Mouse (Mus musculus): ENCODE measurements around the gene Kcp.

Kcp gene

DNA sequence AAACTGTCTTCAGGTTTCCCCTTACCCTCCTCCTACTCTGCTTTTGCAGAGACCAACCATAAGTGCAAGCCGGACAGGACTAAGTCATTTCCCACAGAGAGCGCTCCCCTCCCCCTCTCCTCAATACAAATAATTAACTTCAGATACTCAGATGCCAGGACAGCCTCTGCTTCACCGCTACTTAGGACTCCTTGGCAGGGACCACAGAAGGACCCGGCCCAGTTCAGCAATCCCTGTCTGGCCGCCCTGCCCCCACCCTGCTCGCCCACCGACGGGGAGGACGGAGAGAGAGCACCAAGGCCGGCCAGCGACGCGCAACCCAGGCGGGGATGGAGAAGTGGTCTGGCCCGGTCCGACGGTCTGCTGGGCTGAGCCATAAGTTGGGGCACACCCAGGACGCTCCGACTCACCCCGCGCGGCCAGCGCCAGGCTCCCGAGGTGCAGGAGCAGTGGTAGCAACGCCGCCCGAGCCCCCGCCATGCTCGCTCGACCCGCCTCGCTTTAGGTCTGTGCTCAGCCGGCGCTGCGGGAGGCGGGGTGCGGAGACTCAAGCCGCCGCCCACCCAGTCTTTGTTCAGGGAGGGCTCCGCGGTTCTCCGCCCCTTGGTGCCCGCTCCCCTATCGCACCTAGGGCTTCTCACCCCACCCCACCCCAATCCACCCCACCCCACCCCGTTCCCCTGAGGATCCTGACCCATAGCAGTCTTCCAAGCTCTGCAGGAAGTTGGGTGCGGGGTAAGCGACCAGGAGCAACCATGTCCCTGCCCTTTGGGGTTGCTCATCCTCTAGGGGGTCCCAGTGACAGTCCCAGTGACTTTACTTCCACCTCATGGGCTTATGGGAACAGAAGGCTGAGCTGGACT lies at the start of gene Kcp:
Gene Kcp (minus strand): TSS at position 506 of the 863 bp plus-strand sequence.
- DNase-seq (ENCODE audit: low read depth, low spot score) = no peak

GRCm38 (mm10) chr6:29557112-29557511 lies 49.4 kb upstream of the Kcp start:
- DNase-seq (ENCODE audit: low read depth, low spot score) = no peak

DNA sequence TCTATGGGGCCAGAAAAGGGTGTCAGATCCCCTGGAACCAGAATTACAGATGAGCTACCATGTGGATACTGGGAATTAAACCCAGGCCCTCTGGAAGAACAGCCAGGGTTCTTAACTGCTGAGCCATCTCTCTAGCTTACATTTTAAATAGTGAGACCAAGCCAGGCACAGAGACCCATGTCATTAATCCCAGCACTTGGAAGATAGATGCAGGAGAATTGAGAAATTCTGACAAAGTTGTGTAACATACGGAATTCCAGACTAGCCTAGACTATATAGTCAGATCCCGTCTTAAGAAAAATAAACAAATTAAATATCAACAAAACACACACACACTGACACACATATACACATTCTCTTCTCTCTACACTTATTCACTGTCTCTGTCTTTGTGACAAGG lies 44.8 kb upstream of the Kcp start:
- DNase-seq (ENCODE audit: low read depth, low spot score) = no peak

DNA sequence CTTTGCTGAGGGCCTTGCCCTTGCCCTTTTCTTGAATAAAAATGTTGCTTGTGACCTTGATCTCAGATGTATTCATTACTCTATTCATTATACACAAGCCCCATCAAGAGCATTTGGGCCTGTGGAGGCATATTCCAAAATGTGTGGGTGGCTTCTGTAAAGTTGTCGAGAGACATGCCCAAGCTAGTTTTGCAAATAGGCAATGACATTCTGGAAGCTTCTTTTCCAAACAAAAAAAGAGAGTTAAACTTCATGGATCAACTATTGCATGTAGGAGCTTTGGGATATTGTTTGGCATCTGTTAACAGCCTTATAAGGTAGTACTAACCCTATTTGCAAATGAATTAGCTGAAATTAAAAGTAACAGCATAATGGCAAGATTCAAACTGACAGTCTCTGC lies 40.3 kb upstream of the Kcp start:
- no peak for DNase-seq (ENCODE audit: low read depth, low spot score)

GRCm38 (mm10) chr6:29547582-29547981 lies 39.8 kb upstream of the Kcp start:
- no peak for DNase-seq (ENCODE audit: low read depth, low spot score)

DNA sequence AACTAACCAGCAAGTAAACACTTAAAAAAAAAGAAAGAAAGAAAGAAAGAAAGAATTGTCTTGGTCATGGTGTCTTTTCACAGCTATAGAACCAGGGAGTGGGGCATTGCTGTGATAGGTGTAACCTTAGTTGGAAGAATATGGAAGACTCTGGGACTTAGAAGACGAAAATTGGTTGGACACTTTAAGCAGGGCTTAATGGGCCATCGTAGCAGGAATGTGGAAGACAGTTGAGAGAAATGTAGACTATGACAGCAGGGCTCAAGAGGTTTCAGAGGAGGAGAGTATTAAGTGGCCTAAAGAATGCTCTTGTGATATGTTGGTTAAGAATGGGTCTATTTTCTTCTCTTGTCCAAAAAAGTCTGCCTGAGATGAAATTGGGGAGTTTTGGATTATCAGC lies 37.9 kb upstream of the Kcp start:
- no peak for DNase-seq (ENCODE audit: low read depth, low spot score)

DNA sequence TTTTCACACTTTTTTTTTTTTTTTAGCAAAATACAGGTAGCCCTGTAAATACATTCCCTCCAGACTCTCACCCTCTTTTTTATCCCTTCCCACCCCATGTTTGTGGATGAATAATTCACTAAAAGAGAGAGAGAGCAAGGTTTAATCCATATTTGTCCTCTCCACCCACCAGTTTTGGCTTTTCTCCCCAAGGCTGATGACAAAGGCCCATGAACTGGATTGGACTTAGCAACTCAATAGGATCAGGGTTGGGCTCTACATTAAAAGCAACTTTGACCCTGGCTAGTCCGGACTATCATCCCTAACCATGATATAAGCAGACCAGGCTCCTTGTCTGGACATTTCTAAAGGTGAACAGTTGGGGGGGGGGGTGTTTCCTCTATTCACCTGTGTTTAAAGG lies 33.2 kb upstream of the Kcp start:
- no peak for DNase-seq (ENCODE audit: low read depth, low spot score)

GRCm38 (mm10) chr6:29540223-29540622 lies 32.5 kb upstream of the Kcp start:
- peak; percentile 52 for DNase-seq (ENCODE audit: low read depth, low spot score)

DNA sequence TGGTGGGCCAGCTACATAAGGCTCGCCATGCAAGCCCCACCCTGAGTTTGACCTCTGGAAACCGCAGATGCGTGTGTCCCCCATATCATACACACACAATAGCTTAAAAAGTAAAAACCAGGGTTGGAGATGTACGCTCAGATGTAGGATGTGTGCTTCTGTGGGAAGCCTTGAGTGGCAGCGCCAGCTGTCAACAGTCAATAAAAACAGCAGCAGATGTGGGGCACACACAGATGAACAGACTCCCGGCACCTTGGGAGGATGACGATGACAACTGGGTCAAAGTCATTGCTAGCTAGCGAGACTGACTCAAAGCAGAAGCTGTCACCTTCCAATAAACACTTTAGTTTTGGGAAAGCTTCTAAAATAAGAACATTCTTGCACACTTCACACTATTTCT lies 31.8 kb upstream of the Kcp start:
- DNase-seq (ENCODE audit: low read depth, low spot score) = no peak

GRCm38 (mm10) chr6:29537221-29537620 lies 29.5 kb upstream of the Kcp start:
- no peak for DNase-seq (ENCODE audit: low read depth, low spot score)

DNA sequence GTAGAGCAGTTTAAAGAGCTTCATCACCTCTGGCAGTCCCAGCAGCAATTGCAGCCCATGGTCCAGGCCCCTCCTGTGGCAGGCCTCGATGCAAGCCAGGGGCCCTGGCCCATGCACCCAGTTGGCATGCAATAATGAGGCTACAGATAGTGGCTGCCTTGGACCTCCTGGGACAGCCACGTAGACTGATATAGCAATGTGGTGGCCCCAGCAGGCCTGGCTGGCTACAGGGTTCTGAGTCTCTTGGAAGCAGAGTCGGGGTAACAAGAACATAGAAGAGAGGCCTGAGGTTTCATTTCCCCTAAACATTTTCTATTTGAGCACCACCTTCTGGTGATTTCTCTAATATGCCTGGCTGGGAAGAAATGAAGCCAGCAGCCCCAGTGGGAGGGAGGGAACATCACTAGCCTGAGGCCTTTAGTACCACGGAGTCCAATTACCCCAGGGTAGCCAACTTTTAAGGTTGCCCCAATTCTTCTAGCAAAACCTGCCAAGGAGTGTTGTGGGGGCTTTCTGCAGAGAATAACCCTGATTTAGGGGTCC lies 29.0 kb upstream of the Kcp start:
- no peak for DNase-seq (ENCODE audit: low read depth, low spot score)

GRCm38 (mm10) chr6:29535316-29535715 lies 27.6 kb upstream of the Kcp start:
- no peak for DNase-seq (ENCODE audit: low read depth, low spot score)

- DNase-seq (ENCODE audit: low read depth, low spot score) = no peak
Measured at GRCm38 (mm10) chr6:29530050-29530449, 22.3 kb upstream of the Kcp start.

DNA sequence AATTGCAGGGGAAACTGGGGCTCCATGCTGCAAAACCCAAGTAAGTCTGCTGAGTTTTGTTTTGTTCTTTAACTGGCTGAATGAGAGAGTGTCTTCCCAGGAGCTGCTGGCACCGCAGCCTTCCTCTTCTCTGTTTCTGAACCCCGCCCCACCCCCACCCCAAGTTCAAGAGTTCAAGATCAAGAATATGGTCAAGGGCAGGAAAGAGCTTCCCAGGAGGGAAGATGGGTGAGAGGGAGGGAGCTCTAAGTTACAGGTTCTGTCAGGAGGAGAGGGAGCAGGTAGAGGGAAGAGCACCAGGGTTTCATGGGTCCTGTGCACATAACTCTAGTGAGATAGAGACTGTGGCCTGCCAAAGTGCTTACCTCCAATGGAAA lies 21.7 kb upstream of the Kcp start:
- DNase-seq (ENCODE audit: low read depth, low spot score) = no peak

GRCm38 (mm10) chr6:29528561-29529443 lies 21.1 kb upstream of the Kcp start:
- no peak for DNase-seq (ENCODE audit: low read depth, low spot score)

DNA sequence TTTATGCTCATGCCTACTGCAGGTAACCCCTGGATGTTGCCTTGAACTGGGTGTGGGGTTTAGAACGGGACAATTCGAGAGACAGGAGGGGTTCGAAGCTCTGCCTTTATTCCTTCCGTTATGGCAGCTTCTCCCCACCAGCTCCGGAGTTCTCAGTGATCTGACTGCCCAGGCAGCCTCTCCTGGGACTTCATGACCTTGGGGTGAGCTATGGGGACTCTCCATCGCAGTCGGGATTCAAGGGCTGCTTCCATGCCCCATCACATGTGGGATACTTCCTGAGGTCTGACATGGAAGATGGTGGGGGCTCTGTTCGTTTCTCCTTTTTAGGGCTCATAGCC lies 20.4 kb upstream of the Kcp start:
- DNase-seq (ENCODE audit: low read depth, low spot score) = no peak

DNA sequence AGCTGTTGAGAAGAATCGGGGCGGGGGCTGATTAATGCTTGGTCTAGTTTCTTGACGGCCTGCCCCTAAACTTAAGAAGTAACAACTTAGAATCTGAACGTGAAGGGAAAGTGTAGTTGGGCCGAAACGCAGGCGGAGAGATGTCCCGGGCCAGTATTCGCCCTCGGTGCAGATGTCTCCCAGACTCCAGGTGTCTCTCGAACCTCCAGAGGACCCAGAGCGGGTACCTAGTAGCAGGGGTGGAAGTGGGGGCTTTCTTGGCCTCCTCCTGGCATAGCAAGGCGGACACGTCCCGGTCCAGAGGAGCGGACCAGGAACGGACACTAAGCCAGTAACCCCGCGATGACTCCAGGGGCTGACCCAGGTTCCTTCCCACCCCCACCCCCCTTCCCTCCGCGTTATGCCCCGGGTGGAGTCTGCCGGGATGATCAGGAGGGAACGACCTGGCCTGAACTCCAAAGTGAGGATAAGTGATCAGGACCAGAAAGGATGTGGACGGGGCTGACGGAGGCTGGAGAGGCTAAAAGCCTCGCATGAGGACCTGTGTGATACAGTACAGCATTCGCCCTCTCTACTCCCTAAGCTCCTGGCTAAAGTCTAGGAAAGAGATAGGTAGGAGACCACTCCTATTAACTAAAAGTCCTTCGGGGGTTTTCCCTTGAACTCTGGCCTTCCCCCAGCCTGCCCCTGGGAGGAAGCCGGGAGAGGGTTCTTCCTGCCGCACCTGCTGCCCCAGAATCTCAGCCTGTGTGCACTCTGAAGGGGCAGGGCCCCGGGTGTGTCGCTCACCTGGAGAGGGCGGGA lies 19.8 kb upstream of the Kcp start:
- no peak for DNase-seq (ENCODE audit: low read depth, low spot score)

DNA sequence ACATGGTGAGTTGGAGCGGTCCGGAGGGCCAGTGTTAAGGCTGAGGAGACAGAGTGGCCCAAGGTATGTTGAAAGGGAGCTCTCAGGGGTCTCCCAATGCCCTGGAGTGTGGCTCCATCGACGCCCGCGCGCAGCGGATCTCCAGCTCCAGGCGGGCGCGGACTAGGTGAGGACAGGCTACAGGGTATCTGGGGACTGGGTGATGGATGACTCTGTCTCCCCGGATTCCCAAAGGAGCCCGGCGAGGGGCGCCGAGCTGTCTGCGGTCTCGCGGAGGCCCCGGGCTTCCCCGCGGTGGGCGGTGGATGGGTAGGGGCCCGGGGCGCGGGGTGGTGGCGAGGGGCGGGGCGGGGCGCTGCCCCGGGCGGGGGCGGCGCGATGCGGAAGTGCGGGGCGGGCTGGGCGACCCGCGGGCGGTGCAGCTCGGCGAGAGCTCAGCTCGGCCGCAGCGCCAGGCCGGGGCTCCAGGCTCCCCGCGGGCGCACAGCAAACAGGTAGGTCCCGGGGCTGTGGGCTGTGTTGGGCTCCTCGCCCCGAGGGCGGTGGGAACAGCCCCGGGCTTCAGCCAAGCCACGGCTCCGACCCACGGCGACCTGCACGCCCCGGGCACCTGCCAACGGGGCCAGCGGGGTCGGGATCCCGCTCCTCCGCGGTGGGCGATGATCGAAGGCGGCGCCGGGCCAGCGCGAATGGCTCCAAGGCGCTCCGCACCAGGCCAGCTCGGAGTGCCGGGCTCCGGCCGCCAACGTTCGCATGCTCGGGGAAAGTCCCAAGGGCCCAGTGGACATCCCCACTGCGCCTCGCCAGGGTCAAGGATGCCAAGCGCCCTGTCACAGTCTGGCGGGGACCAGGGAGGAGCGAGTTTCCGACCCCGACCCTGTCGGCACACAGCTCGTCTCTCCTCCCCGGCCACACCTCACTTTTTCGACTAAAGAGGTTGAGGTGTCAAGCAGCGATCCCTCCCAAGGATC lies 18.8 kb upstream of the Kcp start, which contains the start of gene Irf5:
Gene Irf5 (plus strand): TSS at position 345 of the 971 bp plus-strand sequence.
- DNase-seq (ENCODE audit: low read depth, low spot score) = no peak

GRCm38 (mm10) chr6:29525256-29525655 lies 17.5 kb upstream of the Kcp start:
- DNase-seq (ENCODE audit: low read depth, low spot score) = no peak

DNA sequence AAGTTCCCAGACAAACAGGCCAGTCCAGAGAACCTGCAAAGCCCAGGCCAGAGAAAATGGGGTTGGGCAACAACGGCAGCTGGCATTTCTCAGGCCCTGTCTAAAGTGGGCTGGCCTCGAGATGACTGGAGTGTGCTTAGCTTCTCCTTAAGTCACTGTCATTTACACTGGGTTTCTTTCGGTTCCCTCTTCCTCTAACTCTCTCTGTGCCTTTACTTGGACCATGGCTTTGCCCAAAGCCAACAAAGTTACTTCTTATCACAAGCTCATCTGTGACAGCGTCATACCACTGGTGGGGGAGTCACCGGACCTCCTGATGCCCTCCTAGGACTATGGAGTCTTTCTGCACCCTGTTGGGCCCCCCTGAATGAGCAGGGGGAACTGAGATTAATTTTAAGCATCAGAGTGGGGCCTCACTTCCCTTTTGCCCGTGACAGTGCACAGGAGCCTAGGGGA lies 16.3 kb upstream of the Kcp start:
- DNase-seq (ENCODE audit: low read depth, low spot score) = no peak
